Mouse (Mus musculus) adrenal gland, postnatal 10 days (tissue): ENCODE measurements around the gene Tcf25. TPM values are rescaled to one million over a fixed set of nuclear protein-coding genes. Genes with fewer than 3 reads are reported as not detected.

ENCODE experiments used
- DNase-seq: peaks from one replicate; pipeline ENCODE4 v3.0.0; 2021; ENCODE audit warnings: mixed read lengths
- total RNA-seq, 2 experiments: library from RNA; stranded (reverse); gene quantifications; 2 replicates each; pipeline ENCODE4 v1.2.3; 2021

Gene Tcf25
- total RNA-seq, 2 experiments from 2014 or later: 177 TPM

DNA sequence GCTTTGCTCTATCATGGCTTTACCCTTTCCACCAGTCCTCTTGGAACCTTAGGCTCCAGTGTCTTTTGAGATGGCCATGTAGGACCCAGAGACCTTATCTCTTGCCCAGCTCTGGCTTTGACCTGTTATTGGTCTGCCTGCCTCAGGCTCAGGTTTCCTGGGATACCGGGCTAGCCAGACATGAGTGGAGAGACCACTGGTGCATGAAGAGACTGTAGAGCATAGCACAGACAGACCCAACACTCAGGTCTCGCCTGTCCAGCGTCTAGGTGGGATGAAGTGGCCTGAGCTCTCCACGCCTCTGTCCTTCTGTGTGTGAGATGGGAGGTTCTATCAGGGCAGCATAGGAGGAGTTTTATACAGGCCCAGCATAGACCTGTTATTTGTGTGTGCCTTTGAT, 24.5 kb upstream of the Tcf25 start:
- no peak for DNase-seq

DNA sequence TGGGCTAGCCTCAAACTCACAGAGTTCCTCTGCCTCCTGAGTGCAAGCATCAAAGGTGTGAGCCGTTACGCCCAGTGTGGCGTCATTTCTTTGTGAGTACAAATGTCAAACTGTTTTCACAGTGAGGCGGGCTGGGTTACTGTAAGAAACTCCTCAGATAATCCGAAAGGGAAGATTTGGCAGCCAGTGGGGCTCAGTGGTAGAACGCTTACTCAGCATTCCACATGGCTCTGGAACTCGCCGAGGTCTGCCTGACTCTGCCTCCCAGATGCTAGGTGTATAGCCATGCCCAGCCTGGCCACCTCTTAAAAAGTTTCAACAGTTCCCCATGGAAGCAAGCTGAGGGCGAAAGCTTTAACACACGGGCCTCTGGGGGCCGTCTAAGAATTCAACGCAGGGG, 21.4 kb upstream of the Tcf25 start:
- no peak for DNase-seq

- DNase-seq: peak; percentile 72
Measured at GRCm38 (mm10) chr8:123352786-123353185, 20.8 kb upstream of the Tcf25 start.

GRCm38 (mm10) chr8:123353216-123353615, 20.3 kb upstream of the Tcf25 start:
- no peak for DNase-seq

DNA sequence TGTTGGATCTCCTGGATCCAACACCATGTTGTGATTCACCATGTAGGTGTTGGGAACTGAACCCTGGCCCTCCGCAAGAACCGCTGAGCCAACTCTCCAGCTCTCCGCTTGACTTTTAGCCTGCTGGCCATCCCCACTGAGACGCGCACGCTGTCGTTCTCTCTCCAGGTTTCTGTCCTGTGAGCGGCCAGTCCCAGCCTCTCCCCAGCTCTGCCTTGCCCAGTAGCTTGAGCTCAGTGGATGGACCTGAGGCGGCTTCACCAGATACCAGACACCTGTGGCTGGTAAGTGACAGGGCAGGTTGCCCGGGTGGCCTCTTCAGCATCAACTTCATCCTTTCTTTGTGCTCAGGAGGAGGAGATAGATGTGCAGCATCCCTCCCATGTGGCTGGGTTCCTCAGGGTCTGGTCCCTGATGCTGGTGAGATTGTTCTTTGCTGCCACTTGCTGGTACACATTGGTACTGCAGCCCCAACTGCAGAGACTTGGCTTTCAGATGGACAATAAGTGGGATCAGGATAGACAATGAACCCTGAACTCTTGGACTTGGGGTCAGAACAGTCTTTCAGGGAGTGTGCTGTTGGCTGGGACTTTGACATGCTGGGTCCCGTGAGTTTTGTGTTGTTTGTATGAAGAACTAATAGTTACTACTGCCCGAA, 12.3 kb upstream of the Tcf25 start:
- peak; percentile 86 for DNase-seq

DNA sequence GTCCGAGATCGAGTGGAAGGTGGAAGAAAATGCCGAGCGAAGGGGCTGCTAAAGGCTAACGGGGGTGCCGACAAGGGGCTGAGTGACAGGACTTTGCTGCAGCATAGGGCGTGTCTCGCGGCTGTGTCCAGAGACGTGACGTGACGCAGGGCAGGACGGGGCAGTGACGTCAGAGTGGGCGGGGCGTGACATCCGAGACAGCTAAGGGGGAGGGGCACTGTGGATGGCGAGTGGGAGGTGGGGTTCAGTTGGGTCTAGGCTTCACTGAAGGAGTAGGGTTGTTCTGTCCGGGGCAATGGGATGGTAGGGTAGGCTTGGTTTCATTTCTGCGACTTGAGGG, 656 bp downstream of the Tcf25 start:
- peak; percentile 98 for DNase-seq

- no peak for DNase-seq
Measured at GRCm38 (mm10) chr8:123375701-123376100, 2.1 kb downstream of the Tcf25 start.

DNA sequence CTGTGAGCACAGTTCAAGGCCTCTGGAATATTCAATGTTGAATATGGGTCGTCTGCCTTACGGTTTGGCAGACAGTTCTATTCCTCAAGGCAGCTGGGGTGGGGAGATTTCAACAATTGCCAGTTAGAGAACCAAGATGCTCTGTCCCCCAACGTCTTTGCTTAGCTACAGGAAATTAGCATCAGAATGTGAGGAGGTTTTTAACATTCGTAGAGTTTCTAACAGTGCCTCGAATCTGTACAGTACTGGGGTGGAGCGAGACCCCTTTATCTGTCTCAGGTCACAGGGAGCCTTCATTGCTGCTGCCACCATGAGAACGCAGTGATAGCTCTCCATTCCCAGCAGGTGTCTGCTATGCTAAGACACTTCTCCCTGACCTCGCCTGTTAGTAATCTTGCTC, 2.6 kb downstream of the Tcf25 start:
- DNase-seq: no peak

DNA sequence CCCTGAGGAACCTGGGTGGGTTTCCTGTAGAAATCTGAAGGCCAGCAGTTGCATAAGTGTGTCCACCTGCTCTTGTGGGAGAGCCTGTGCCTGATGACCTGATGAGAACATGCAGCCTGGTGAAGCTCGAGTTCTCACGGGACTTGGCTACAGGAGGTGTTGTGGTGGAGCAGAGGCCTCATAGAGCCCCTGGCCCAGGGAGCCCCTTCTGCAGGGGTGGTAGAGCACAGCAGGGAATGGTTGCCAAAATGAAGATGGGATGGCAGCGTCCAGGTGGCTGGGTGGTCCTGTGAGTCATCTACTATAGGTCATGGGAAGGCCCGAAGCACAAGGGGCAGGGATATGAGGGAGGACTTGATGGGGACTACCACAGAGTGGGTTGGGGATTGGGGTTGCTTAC, 8.2 kb downstream of the Tcf25 start:
- no peak for DNase-seq

DNA sequence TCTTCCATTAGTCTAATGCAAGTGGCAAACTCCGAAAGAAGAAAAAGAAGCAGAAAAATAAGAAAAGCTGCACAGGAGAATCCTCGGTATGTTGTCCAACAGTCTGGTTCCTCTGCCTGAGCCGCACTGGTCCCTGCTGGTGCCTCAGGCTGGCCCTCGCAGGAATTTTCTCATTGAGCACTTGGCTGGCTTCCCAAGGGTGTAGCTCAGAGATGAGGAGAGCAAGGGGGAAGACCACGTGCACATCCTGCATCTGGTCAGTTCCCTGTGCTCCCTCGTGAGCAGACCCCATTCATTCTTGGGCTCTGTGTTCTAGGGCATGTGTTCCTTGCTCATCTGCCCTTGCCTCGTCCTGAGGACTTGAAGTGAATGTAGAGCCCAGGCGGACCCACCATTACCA, 9.0 kb downstream of the Tcf25 start:
- no peak for DNase-seq

GRCm38 (mm10) chr8:123384883-123385540, 11.5 kb downstream of the Tcf25 start:
- DNase-seq: peak; percentile 51

DNA sequence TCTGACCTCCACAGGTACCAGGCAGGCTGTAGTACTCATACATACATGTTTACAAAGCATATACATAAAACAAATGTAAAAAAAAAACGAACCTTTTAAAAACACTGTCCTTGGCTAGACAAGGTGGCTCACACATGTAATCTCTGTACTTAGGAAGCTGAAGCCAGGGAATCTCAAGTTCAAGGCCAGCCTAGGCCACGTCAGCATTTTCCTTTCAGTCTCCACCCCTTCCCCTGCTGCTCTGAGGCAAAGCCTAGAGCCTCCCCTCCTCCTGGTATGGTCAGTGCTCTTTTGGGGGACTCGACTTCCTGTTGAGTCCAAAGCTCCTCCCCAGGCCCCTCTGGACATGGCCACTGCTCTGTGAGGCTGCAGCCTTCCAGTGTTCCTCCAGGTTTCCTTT, 13.5 kb downstream of the Tcf25 start:
- peak; percentile 49 for DNase-seq

GRCm38 (mm10) chr8:123387801-123388200, 14.2 kb downstream of the Tcf25 start:
- DNase-seq: no peak

DNA sequence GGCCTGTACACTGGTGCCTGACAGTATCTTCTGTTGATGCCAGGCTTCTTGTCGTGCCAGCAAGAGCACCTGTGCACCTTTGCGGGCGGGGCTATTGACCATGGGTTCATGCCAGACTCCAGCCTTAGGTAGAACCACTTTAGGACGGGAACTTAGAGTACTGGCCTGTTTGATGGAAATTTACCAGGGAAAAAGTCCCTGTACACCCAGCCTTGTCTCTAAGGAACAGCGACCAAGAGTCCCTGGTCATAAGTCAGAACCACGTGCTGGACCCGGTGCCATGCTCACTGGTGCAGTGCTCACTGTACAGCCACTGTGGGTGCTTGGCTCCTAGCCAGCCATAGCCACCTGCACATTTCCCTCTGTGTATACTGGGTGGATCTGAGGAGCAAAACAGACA, 15.5 kb downstream of the Tcf25 start:
- no peak for DNase-seq

DNA sequence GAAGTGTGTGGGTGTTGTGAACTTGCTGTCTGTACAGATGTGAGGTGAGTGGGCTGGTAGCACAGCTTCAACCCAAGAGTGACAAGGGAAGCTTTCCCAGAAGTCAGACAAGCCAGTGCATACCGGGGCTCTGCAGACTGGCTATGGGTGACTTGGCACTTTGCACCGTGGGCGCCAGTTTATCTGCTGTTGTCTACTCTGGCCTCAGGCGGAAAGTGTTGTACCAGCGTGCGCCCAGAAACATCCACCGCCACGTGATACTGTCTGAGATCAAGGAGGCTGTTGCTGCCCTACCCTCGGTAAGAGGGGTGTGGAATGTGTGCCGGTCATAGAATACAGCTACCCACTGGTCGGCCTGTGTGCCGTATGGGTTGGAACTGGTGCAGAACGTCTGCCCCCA, 24.8 kb downstream of the Tcf25 start:
- DNase-seq: no peak

GRCm38 (mm10) chr8:123401936-123402335, 28.4 kb downstream of the Tcf25 start:
- no peak for DNase-seq

GRCm38 (mm10) chr8:123402730-123403326, 29.3 kb downstream of the Tcf25 start:
- no peak for DNase-seq

GRCm38 (mm10) chr8:123404521-123404920, 31.0 kb downstream of the Tcf25 start:
- DNase-seq: no peak

DNA sequence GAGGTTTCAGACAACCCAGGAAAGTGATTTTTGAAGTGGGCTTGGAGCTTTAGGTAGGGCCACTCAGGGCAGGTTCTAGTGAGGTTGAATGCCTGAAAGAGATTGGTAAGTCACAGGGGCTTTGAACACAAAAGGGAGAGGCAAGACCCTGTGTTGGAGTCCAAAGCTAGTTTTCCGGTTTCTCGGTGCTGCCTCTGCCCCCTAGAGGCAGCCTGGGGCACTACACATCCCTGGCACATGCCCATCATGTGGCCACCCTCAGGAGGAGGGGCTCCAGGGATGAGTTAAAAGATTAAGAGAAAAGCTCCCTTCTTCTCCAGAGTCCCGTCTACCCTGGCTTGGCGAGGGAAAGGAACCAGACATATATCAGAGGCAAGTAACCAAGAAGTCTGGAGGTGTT, 33.2 kb downstream of the Tcf25 start, which contains the start of gene Mc1r:
Gene Mc1r (plus strand): TSS at position 322 of the 400 bp plus-strand sequence.
- DNase-seq: peak; percentile 78

- DNase-seq: no peak
Measured at GRCm38 (mm10) chr8:123407612-123408011, 34.1 kb downstream of the Tcf25 start.

DNA sequence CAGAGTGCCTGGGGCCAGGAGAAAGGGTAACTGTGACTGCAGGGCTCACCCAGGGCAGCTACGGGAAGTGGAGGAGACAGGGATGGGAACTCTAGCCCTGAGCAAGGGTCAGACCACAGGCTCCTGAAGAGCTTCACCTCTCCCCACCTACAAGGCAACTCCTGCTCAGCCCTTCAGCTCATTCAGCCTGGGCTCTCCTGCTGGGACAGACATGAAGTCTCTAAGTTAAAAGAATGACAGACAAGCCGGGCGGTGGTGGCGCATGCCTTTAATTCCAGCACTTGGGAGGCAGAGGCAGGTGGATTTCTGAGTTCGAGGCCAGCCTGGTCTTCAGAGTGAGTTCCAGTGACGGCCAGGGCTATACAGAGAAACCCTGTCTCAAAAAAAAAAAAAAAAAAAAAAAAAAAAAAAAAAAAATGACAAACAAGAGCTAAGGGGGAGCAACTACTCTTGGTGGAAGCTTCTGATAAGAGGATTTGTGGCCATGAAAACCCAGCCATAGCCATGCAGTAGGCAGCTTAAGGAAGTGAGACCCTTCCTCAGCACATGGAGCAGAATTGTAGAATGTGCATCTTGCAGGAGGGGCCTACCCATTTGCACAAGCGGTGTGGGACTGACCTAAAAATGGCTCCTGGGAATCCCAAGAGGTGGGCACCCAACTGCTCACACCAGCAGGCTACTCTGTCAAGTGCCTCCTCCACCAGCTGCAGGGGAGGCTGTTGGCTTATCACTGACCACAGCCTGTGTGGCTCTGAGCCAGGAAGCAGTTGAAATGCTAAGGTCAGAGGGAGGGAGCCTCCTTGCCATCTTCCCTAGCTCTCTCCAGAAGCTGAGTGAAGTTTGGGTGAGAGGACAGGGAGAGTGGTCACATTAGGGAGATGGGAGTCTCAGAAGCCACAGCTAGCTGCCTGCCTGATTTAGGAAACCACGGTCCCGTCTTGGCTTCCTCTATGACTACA, 35.3 kb downstream of the Tcf25 start:
- DNase-seq: peak; percentile 75

DNA sequence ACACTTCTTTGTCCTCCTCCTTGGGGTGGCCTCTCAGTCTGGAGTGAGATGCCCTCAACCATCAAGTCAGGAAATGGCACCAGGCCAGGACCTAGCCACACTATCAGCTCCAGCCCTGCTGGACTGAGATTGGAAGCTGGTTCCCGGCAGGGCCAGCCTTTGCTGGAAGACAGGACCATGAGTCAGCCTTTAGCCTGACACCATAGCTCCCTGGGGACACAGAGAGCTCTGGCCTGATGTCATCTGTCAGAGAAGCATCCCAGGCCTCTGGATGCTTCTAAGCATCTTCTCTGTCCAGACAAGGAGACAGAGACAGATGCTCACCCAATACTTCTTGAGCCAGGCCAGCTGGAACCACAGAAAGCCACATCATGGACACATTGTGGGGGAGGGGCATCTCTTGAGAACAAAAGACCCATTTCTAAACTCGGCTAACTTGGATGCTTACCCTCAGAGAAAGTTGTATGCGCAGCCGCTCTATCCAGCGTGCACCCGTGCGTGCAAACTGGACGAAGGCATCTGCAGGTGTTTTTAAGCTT, 36.6 kb downstream of the Tcf25 start:
- DNase-seq: peak; percentile 63
